Comparison of ENCODE assay signal across 22 mouse cellular contexts in the genomic region with DNA sequence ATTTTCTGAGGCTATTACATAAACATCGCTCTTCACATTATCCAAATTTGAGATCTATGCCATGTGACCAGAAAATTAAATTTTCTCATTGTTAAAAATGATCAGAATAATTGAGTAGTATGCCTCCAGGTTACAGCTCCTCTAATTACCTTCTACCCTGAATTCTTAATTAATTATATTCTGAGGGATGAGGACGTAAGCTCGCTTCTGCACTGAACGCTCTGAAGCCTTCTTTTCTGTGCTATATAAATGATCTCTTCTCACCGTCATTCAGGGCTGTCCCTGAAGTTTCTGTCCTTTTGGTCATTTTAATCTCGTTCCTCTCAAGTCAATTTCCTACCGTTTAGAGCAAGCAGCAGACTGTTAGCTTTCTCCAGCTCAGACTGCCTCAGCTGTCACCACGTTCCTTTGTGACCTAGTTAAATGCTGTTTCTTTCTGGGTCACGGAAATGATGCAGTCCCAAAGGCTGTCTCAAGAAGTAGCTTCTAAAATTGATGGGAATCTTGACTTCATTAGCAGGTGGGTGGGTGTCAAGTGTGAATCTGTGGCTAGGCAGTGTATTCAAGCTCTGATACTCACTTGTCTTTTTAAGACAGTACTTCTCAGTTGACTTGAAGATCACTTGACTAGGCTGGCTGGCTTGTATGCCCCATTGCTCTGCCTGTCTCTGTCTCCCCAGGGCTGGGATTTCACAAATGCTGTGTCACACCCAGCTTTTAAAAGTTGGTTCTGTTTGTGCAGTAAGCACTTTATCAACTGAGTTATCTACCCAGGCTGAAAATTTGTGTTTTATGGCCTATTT. TPM values are rescaled to one million over a fixed set of nuclear protein-coding genes. Genes with fewer than 3 reads are reported as not detected.
DNase-seq lines count a peak whose midpoint lies in the region; ATAC-seq lines count a peak whose summit lies in the region.
"Had no signal": no experiment of that assay in that cellular context is flagged by ENCODE, and none has a peak within 500 bp of the region (broad histone marks: within the 10 kb centered on the region; RNA-seq: fewer than 3 reads in every experiment).

No protein-coding gene starts in this region.

- no peaks in the 10 kb centered on the region for H3K9me3 ChIP-seq in midbrain, embryonic 13.5 days
- H3K9me3 ChIP-seq in midbrain, embryonic 11.5 days (ENCODE audit: control insufficient read depth, low read length) = no peaks in the 10 kb centered on the region
- no peaks in the 10 kb centered on the region for H3K9me3 ChIP-seq in hindbrain, embryonic 16.5 days (ENCODE audit: control insufficient read depth, low read length)
- no peaks in the 10 kb centered on the region for H3K9me3 ChIP-seq in neural tube, embryonic 15.5 days (replicated peaks)
- H3K9me3 ChIP-seq: G1E; liver, embryonic 13.5 days had no signal

- no peak for DNase-seq in cerebellum, postnatal 14 days
- DNase-seq in midbrain, embryonic 11.5 days (ENCODE audit: low spot score, missing footprints) = no peak
- DNase-seq in embryo, embryonic 11 days = no peak
- DNase-seq in layer of hippocampus, adult 18-20 months (ENCODE audit: low spot score in 2 of 2) = no peak
- DNase-seq: cerebellum, postnatal 25 days; kidney, adult 18-20 months; kidney, postnatal 14 days; liver, embryonic 13.5 days had no signal

- H3K27me3 ChIP-seq in midbrain, embryonic 13.5 days = no peaks in the 10 kb centered on the region
- no peaks in the 10 kb centered on the region for H3K27me3 ChIP-seq in midbrain, embryonic 11.5 days (ENCODE audit: control insufficient read depth, insufficient read depth, low read length)
- no peaks in the 10 kb centered on the region for H3K27me3 ChIP-seq in hindbrain, embryonic 16.5 days (replicated peaks; ENCODE audit: control insufficient read depth, insufficient read depth, low read length)
- H3K27me3 ChIP-seq in neural tube, embryonic 15.5 days (replicated peaks) = no peaks in the 10 kb centered on the region
- H3K27me3 ChIP-seq: liver, embryonic 13.5 days had no signal

- peaks cover 13% of the 10 kb centered on the region for H3K4me1 ChIP-seq in midbrain, embryonic 13.5 days (replicated peaks)
- no peaks in the 10 kb centered on the region for H3K4me1 ChIP-seq in midbrain, embryonic 11.5 days (ENCODE audit: control insufficient read depth, insufficient read depth, low read length)
- H3K4me1 ChIP-seq in hindbrain, embryonic 16.5 days (ENCODE audit: control insufficient read depth, insufficient read depth, low read depth, low read length) = peaks cover 2% of the 10 kb centered on the region; the same call in 1 of the 2 replicates
- peaks cover 4% of the 10 kb centered on the region; the same call in 1 of the 2 replicates for H3K4me1 ChIP-seq in neural tube, embryonic 15.5 days
- H3K4me1 ChIP-seq: liver, embryonic 13.5 days had no signal

- no peak overlapping the region; the same call in 1 of the 2 replicates for H3K27ac ChIP-seq in midbrain, embryonic 13.5 days
- H3K27ac ChIP-seq in midbrain, embryonic 11.5 days (ENCODE audit: low read depth, low read length) = no peak overlapping the region
- H3K27ac ChIP-seq in hindbrain, embryonic 16.5 days (ENCODE audit: low read depth, low read length) = no peak overlapping the region
- no peak overlapping the region for H3K27ac ChIP-seq in neural tube, embryonic 15.5 days (replicated peaks)
- H3K27ac ChIP-seq: left cerebral cortex, adult 2 months; liver, embryonic 13.5 days had no signal

- H3K36me3 ChIP-seq in midbrain, embryonic 13.5 days = no peaks in the 10 kb centered on the region
- no peaks in the 10 kb centered on the region for H3K36me3 ChIP-seq in midbrain, embryonic 11.5 days (ENCODE audit: control insufficient read depth, insufficient read depth, low read length)
- no peaks in the 10 kb centered on the region for H3K36me3 ChIP-seq in hindbrain, embryonic 16.5 days (ENCODE audit: control insufficient read depth, insufficient read depth, low read length)
- H3K36me3 ChIP-seq in neural tube, embryonic 15.5 days = no peaks in the 10 kb centered on the region
- H3K36me3 ChIP-seq: G1E; liver, embryonic 13.5 days had no signal

- 0 out of 2 replicates have a peak overlapping the region, but pooled peaks have one; percentile 7 for H3K4me2 ChIP-seq in midbrain, embryonic 13.5 days (replicated peaks)
- no peak overlapping the region for H3K4me2 ChIP-seq in midbrain, embryonic 11.5 days
- peak overlapping the region; percentile 28; the same call in 1 of the 2 replicates for H3K4me2 ChIP-seq in hindbrain, embryonic 16.5 days (ENCODE audit: low read length)
- peak overlapping the region; percentile 11; the same call in 1 of the 2 replicates for H3K4me2 ChIP-seq in neural tube, embryonic 15.5 days
- H3K4me2 ChIP-seq: liver, embryonic 13.5 days had no signal

- H3K4me3 ChIP-seq in midbrain, embryonic 13.5 days (replicated peaks) = no peak overlapping the region
- no peak overlapping the region for H3K4me3 ChIP-seq in midbrain, embryonic 11.5 days (ENCODE audit: low read depth, low read length)
- no peak overlapping the region for H3K4me3 ChIP-seq in hindbrain, embryonic 16.5 days (ENCODE audit: low read length)
- no peak overlapping the region for H3K4me3 ChIP-seq in neural tube, embryonic 15.5 days (replicated peaks)
- H3K4me3 ChIP-seq: erythroblast, embryonic 14.5 days; left cerebral cortex, adult 2 months; liver, embryonic 13.5 days had no signal

- ATAC-seq in cerebellum, adult (ENCODE audit: insufficient number of reproducible peaks, low FRiP score, low TSS enrichment) = peak; percentile 52; the same call in 1 of the 2 replicates
- peak; percentile 68; the same call in 1 of the 2 replicates for ATAC-seq in midbrain, embryonic 13.5 days
- no peak for ATAC-seq in midbrain, embryonic 11.5 days (ENCODE audit: low FRiP score)
- peak; percentile 81 for ATAC-seq in hindbrain, embryonic 16.5 days
- no peak for ATAC-seq in neural tube, embryonic 15.5 days (ENCODE audit: low FRiP score)
- ATAC-seq: CD4-positive, CD25-positive, alpha-beta regulatory T cell, adult 4 months had no signal

- 32% methylated on average over 9 of the region's 9 CpGs for WGBS in midbrain, embryonic 13.5 days
- WGBS in midbrain, embryonic 11.5 days = 58% methylated on average over 9 of the region's 9 CpGs
- WGBS in hindbrain, embryonic 16.5 days = 32% methylated on average over 9 of the region's 9 CpGs
- 29% methylated on average over 9 of the region's 9 CpGs for WGBS in neural tube, embryonic 15.5 days

- H3K9ac ChIP-seq in midbrain, embryonic 13.5 days (replicated peaks) = no peak overlapping the region
- no peak overlapping the region for H3K9ac ChIP-seq in midbrain, embryonic 11.5 days (ENCODE audit: low read length)
- H3K9ac ChIP-seq in hindbrain, embryonic 16.5 days (ENCODE audit: low read depth, low read length) = no peak overlapping the region
- no peak overlapping the region for H3K9ac ChIP-seq in neural tube, embryonic 15.5 days (replicated peaks)
- H3K9ac ChIP-seq: liver, embryonic 13.5 days had no signal

RNA-seq across cellular contexts. Expression of a gene that starts 29.8 kb away (rescaled TPM):
- polyA plus RNA-seq in midbrain, embryonic 13.5 days (2015; fragmentation: Nextera tagmentation; extraction: Ambion mirVana) = not detected in 2 replicates
- polyA plus RNA-seq in midbrain, embryonic 11.5 days (2014; fragmentation: Nextera tagmentation; extraction: Ambion mirVana) = not detected in 2 replicates
- not detected in 2 replicates for polyA plus RNA-seq in hindbrain, embryonic 16.5 days (2015; fragmentation: Nextera tagmentation; extraction: Ambion mirVana)
- not detected in 2 replicates for polyA plus RNA-seq in neural tube, embryonic 15.5 days (2015; fragmentation: Nextera tagmentation; extraction: Ambion mirVana)
- not detected for total RNA-seq in layer of hippocampus, adult 18-20 months (2021)
- total RNA-seq: adrenal gland, postnatal 4 days; G1E; granulocyte monocyte progenitor cell, adult 5-6 weeks; left cerebral cortex, adult 2 months had no signal
- polyA plus RNA-seq: CD4-positive, CD25-positive, alpha-beta regulatory T cell, adult 4 months; embryonic facial prominence, embryonic 11.5 days; erythroblast, embryonic 14.5 days; G1E; heart, embryonic 16.5 days; limb, embryonic 11.5 days; liver, embryonic 13.5 days; lung, embryonic 16.5 days had no signal

Comparison
In these comparisons a context has a peak if more than half of its experiments do, and no peak if none do; other contexts are left out.
1. ATAC-seq: peak in cerebellum, adult (single experiment), midbrain, embryonic 13.5 days (single experiment) and hindbrain, embryonic 16.5 days (single experiment); none in midbrain, embryonic 11.5 days (single experiment) and neural tube, embryonic 15.5 days (single experiment).